Mouse (Mus musculus): Measurements from ENCODE around the gene Cspg4.

Gene Cspg4

DNA sequence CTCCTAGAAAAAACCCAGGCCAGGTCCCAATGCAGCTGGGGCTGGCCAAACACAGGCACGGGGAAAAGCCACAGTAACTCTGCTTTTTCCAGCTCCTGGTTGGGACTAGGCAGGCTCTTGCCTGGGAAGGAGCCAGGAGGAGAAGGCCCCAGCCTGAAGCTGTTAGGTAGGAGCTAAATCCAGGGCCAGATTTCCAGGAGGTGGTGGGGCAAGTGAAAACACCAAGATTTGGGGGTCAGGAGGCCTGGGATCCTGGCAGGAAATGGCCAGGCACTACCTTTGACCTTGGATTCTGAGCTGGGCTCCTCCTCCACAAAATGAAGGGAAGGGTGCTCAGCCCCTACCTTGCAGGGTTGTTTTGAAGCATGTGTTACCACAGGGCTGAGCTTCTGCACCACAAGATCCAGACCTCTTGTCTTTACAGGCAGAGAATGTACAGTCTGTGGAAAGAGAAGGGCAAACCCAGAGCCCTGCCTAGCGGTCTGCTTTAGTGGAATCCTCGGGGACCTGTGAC, 560 bp upstream of the Cspg4 start, which contains the start of gene Odf3l1:
Gene Odf3l1, minus strand, starts transcription at position 464 of the 514 bp plus-strand sequence.
- DNase-seq (ENCODE audit: low read depth) = peak; percentile 75

DNA sequence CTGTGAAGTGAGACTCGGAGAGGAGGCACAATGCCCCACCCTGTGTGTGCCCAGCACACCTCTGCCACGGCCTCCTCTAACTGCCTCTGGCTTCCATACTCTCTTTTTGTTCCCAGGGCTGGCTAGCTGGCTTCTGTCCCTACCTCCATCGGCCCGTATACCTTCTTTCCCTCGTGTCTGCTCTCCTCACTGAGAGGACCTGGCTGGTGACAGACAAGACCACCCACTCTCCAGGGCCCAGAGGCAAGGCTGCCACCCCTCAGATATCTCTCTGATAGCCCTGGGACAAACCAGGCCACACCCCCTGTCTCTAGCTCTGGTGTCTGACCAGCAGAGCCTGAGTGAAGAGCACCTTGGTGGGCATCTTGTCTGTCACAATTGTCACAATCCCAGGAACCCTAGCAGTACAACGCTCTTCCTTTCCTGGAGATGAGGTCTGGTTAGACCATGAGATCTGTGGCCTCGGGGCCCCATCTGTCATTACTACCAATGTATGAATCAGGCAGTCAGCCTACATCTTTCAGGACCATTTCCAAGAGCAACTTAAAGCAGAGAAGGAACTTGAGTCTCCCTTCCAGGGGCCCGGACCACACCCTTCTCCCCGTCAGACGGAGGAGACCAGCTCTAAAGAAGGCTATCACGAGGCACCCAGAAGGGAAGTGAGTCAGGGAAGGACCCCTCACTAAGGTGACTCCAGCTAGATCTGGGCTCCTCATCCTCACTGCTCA, 1.0 kb downstream of the Cspg4 start:
- peak; percentile 68 for DNase-seq (ENCODE audit: low read depth)

DNA sequence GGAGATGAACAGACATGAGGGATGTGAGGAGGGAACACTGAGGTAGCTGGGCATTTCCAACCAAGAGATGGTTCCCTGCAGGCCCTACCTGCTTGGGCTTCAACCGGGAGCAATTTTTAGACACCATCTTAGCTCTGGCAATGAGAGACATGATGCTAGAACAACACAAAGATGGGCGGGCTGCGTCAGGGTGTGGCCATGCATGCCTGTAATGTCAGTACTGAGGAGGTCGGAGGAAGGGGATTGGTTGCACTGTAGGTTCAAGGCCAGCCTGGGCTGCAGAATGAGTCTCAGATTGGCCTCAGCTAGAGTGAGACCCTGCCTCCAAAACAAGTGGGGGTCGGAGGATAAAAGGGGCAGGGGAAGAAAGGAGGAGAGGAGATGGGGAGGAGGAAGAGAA, 1.6 kb downstream of the Cspg4 start:
- peak; percentile 55 for DNase-seq (ENCODE audit: low read depth)

DNA sequence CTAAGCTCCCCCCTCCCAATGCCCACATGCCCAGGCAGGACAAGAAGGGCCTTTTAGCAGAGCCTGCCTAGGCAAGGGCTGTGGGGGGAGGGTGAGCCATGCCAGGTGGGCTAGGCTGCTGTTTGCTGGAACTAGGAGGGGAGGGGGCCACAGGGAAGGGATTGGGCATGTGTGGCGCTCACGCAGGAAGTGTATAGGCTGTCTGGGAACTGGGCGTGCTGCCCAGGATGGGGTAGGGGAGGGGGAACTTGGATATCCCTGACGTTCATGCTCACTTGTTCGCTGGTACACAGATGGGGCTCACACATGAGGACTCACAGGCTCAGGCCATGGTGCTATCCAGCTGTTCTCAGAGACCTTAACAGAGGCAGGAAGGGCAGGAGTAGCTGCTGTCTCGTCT, 3.5 kb downstream of the Cspg4 start:
- DNase-seq (ENCODE audit: low read depth) = no peak

DNA sequence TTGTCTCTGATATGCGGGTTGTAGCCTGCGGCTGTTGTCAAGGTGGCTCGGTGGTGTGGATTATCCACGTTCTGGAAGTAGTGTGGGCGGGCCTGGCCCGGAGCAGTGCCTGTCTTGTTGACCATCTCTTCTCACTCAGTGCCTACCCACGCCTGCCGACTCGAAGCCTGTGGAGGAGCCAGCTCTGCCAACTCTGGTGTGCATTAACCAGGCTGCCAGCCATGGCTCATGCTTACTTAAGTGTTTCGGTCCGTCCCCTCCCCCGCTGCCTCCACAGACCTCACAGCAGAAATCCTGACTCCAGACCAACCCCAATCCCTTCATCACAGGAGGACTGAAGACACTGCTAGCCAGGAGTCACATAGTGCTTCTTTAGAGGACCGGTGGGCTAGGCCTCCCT, 4.7 kb downstream of the Cspg4 start:
- peak; percentile 58 for DNase-seq (ENCODE audit: low read depth)

DNA sequence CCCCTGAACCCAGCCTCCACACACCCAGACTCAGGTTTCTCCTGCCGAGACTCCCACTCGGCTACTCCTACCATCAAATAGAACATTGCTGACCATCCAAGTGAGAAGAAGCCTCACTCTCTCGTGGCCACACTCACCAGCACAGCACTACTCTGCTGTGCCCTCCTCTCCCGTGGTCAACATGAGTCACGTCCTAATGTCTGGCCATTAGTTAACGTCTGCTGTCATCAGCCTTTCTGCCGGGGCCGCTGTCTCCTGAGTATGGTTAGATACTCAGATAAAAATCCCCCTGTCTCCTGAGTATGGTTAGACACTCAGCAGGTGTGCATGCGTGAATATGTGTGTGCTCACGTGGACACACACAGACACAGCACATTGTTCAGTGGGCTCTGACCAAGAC, 5.9 kb downstream of the Cspg4 start:
- DNase-seq (ENCODE audit: low read depth) = peak; percentile 76

DNA sequence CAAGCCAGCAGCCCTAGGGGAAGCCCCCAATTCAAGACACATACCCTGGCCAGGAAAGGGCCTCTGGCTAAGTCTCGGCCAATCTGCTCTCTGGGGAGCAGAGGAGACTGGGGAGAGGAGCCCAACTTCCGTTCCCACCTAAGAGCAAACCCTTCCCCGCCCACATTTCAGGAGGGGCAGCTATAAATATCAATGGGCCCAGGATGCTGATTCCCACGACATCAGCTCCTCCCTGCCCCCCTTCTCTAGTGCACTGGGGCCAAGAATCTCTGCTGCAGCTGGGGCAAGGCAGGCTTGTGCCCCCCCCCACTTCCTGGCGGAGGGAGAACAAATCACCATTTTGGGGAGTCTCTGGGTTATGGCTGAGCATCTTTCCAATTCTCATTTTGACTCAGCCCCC, 6.4 kb downstream of the Cspg4 start:
- peak; percentile 55 for DNase-seq (ENCODE audit: low read depth)

DNA sequence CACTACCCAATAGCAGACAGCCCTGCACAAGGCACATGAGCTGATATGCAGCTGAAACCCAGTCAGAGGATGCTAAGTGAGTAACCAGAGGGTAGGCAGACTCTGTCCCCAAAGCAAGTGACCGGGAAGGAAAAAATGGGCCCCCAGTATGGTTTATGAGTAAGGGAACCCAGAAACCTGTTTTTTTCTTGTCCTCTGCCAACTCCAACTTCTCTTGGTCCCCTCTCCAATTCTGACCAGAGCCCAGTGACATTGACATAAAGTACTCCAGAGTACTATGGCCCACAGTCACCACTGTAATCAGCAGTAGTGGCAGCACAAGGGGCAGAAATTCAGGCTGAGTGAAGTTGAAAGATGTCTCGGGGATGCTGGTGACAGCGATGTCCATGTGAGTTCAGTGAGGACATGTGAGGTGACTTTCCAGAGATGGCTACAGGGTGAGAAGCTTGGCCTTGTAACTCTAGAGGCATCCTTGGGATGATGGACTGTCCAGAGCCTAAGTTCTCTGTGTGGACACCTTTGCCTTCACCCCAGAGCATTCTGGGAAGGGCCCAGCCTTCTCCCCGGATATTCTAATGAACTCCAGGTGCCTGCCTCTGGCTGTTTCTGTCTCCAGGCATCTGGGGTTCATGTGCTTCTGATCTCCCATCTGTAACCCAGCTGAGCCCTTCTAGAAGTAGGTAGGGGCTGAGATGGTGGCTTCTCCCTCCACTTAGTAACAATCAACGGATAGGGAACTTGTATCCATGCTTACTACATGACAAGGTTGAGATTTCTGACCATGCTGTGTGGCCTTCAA, 7.5 kb downstream of the Cspg4 start:
- DNase-seq (ENCODE audit: low read depth) = peak; percentile 53

DNA sequence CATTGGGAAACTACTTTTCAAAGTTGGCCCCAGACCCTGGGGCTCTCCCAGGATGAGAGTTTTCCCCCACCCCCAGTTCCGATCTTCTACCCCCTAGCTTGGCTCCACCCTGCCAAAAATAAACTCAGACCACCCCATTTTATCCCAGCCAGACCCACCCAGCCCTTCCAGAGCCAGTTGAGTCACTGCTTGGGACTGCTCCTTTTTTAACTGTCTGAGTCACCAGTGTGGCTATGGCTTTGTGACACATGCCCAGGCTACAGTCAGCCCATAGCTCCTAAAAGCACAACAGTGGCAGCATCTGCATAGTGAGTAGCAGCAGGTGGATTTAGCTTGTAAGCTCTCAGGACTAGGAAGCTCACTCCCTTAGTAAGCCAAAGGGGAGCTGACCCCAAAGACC, 8.3 kb downstream of the Cspg4 start:
- DNase-seq (ENCODE audit: low read depth) = peak; percentile 49

DNA sequence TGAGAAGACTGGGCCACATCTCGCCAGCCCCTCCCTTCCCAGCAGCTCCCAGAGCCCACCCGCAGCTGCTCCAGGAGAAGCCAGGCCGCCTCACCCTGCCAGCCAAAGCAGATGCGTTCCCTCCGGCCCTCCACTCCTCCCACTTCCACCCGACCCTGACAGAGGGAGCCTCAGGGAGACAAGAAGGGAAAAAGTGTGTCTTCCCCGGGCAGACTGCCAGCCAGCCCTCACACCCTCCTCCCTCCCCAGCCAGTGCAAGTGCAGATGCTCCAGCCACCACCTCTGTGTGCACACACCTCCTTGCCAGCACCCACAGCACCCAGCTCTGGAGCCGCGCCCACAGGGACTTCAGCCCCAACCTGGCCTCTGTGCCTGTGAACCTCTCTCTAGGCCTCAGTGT, 12.0 kb downstream of the Cspg4 start:
- DNase-seq (ENCODE audit: low read depth) = peak; percentile 52

DNA sequence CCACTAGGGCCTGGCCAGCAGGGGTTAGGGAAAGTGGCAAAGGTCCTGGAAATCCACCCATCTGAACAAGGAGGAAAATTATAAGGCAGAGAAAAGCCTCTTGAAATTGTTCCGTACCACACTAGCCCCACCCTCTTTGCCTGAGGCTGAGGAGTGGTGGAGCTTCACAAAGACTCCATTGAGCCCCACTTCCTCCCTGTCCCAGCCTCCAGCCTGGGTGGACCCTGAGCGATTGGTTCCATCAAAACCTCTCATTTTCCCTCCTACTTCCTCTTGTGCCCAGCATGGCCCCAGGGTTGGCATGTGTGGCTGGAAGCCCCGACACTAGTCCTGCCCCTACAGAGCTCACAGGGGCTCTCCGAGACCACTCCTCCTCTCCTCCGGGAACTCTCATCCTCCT, 12.5 kb downstream of the Cspg4 start:
- DNase-seq (ENCODE audit: low read depth) = no peak

DNA sequence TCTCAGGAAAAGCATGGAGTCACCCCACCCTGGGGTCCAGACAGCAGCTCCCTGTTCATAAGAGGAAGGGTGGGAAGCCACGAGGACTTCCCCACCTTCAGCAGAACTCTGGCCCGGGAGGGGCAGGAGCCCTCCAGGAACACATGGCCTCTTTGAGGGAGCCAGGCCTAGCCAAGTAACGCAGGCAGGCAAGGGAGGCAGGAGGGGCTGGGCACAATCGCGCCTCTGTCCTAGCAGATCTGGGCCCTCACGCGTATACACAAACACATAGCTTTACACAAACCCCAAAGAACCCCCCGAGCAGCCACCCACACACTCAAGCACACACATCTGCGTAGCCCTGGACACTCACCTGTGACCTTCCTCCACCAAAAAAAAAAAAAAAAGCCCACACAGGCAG, 16.0 kb downstream of the Cspg4 start:
- DNase-seq (ENCODE audit: low read depth) = no peak

DNA sequence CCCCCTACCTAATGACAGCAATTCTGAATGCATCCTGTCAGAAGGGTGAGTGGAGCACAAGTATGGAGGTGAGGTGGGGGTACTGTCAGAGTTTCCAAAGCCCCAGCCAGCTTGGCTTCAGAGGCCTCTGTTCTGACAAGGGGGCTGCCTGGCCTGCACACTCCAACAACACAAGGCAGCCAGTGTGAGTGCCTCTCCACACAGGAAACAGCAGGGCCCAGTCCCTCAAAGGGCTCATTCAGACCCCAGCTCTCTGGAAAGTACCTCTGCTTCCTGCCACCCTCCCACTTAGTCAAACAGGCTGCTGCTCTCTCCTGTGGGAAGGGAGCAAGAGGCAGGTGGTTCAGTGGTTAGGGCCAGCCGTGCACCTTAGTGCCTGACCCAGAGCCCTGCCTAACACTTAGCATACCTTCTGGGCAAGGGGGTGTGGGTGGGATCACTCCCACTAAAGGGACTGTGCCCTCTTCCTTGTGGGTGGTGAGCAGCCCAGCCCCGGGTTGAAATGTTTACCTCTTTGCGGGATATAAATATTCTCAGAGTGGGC, 16.8 kb downstream of the Cspg4 start:
- DNase-seq (ENCODE audit: low read depth) = no peak

DNA sequence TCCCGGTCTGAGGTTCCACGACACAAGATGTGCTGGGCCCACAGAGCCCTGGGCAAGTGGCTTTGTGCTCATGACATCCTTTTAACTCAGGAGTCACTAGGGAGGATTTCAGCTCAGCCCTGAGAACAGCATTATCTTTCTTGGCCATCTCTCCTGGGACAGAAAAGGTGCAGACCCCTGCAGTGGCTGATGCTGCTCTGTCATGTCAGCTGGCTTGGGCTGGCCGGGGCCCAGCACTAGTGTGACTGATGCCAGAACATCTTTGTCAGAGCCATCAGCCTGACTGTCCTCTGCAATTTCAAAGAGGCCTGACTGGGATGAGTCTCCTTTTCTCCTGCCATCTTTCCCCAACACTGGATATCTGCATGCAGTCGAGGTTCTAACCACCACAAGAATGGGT, 17.4 kb downstream of the Cspg4 start:
- DNase-seq (ENCODE audit: low read depth) = no peak

DNA sequence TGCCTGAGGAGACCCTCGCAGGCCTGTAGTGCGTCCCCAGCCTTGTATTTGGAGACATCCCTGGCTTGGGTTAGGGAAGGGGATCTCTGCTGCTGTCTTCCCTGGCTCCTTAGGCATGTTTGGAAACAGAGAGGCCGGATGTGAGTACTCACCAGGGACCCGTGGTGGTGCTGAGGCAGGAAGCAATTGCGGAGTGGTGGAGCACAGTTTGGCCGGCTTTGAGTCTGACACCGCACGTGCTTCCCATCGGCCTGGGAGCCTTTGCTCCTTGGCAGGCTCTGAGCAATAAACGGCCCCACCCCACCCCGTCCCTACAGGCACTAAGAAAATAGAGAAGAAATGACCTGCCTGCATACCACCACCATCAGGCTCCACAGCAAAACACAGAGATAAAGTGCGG, 18.0 kb downstream of the Cspg4 start:
- no peak for DNase-seq (ENCODE audit: low read depth)

DNA sequence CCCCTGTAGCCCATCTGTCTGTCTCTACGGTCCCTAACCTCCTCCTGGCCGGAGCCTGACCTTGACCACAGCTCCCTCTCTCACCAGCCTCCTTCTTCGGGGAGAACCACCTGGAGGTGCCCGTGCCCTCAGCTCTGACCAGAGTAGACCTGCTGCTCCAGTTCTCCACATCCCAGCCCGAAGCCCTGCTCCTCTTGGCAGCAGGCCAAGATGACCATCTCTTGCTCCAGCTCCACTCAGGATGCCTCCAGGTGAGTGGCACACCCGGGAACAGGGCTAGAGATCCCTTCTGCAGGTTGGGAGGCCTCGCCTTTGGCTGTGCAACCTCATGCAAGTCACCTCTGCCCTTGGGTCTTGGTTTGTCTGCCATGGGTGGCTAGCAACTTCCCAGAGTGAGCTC, 18.6 kb downstream of the Cspg4 start:
- DNase-seq (ENCODE audit: low read depth) = no peak

DNA sequence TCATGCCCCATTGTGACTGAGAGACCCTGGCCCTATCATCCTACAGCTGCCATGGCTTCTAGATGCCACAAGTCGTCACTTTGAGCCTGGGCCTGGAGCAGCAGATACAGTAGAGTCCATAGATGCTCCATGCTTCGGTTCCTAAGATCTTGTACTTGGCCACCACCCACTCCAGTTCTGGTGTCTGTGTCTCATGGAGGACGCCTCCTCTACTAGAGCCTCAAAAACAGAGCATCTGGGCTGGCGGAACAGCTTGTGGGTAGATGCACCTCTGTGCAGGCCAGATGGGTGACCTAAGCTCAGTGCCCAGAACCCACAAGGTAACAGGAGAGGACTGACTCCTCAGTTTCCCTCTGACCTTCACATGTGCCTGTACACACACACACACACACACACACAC, 19.5 kb downstream of the Cspg4 start:
- no peak for DNase-seq (ENCODE audit: low read depth)

DNA sequence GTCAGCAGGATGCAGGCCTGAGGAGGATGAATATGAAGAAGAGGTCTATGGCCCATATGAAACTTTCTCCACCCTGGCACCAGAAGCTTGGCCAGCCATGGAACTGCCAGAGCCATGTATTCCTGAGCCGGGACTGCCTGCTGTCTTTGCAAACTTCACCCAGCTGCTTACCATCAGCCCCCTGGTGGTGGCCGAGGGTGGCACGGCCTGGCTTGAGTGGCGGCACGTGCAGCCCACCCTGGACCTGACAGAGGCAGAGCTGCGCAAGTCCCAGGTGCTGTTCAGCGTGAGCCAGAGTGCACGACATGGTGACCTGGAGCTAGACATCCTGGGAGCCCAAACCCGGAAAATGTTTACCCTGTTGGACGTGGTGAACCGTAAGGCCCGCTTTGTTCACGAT, 21.3 kb downstream of the Cspg4 start:
- DNase-seq (ENCODE audit: low read depth) = no peak

DNA sequence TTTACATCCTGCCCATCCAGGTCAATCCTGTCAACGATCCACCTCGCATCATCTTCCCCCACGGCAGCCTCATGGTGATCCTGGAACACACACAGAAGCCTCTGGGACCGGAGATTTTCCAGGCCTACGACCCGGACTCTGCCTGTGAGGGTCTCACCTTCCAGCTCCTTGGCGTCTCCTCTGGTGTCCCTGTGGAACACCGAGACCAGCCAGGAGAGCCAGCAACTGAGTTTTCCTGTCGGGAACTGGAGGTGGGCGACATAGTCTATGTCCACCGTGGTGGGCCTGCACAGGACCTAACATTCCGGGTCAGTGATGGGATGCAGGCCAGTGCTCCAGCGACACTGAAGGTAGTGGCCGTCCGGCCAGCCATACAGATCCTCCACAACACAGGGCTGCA, 21.8 kb downstream of the Cspg4 start:
- DNase-seq (ENCODE audit: low read depth) = no peak

DNA sequence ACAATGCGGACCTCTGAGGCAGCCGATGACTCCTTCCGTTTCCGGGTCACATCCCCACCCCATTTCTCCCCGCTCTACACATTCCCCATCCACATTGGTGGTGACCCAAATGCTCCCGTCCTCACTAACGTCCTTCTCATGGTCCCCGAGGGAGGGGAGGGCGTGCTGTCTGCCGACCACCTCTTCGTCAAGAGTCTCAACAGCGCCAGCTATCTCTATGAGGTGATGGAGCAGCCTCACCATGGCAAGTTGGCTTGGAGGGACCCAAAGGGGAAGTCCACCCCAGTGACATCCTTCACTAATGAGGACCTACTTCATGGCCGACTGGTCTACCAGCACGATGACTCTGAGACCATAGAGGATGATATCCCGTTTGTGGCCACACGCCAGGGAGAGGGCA, 22.7 kb downstream of the Cspg4 start:
- no peak for DNase-seq (ENCODE audit: low read depth)

DNA sequence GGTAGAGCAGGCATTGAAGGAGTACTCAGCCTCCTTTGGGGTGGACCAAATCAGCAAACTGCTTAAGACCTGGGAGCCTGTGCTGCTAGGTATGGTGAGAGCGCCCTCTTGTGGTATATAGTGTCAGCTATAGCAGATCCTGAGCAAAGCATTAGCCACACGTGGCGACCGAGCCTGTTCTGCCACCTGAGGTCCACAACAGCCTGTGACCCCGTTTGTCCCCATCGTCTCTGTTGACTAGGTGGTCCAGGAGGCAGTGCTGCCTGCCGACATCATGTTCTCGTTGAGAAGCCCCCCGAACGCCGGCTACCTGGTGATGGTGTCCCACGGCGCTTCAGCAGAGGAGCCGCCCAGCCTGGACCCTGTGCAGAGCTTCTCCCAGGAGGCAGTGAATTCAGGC, 25.0 kb downstream of the Cspg4 start:
- DNase-seq (ENCODE audit: low read depth) = peak; percentile 91

DNA sequence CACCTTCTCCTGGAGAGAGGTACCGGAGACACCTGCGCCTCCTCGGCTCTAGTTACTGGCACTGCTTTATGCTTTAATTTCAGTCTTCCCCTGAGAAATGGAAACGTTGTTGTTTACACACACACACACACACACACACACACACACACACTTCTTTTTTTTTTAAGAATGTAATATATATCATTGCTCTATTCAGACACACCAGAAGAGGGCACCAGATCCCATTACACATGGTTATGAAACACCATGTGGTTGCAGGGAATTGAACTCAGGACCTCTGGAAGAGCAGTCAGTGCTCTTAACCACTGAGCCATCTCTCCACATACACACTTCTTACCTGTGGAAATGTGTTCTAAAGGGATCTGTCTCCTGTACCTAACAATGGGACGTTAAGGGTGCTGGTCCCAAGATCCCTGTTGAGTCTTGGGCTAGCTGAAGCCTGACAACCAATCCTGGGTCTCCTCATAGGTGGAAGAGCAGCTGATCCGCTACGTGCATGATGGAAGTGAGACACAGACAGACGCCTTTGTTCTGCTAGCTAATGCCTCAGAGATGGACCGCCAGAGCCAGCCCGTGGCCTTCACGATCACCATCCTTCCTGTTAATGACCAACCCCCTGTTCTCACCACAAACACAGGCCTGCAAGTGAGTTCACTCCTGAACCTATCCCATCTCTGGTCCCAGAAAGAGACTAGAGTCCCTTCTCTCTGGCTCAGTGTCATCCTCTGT, 25.9 kb downstream of the Cspg4 start:
- no peak for DNase-seq (ENCODE audit: low read depth)

Data from NIH3T3 (cell line).